Mouse (Mus musculus): Measurements from ENCODE around the gene Arhgef19. TPM values are rescaled to one million over a fixed set of nuclear protein-coding genes. Genes with fewer than 3 reads are reported as not detected.

Arhgef19 gene
- polyA plus RNA-seq, 1 experiment = not detected

DNA sequence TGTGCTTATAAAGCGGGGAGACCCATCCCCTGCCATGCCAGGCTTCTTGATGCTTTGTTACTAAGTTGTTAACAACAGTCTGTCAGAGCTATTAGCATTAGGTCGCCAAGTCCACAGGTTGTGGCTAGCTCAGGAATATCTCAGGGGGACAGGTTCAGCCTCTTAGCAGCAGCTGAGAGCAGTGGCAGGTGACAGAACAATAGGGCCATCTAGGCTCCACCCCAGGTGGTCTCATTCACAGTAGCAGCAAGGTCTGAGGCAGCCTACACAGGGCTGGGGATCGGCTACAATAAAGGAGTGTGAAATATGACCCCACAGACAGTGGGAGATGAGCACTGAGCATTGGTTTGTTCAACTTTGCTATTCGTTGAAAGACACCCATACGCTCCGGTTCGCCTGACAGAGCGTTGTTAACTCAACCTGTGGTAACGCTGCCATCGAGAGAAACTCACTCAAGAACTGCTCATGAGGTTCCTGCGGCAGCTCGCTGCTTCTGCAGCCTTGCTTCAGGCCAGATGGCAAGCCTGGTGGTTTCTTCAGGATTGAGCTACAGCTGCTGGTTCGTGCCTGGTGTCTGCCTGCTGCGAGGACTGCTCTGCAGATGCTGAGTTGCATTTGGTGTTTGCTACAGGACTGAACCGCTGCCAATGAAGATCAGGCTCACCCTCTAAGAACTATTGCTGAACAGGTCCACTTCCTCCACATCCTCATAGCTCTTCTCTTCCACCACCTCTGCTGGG, 31.1 kb downstream of the Arhgef19 start:
- TF ChIP-seq GATA1 (IDR thresholded peaks at IDR 0.05; ENCODE audit: low read length) = no peak

DNA sequence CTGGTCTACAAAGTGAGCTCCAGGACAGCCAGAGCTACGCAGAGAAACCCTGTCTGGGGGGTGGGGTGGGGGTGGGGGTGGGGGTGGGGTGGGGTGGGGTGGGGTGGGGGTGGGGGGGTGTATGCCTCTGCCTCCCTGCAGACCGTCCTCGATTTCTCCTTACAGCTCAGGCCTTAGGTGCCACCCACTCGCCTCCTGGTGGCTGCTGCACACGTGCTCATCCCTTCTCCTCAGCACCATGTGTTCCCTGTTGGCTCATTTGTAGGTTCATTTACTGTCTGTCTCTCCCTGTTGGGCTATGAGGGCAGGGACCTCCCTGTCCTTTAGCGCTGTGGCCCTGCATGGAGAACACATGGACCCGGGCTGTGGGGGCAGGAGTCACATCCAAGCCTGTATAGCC, 31.9 kb downstream of the Arhgef19 start:
- no peak for TF ChIP-seq GATA1 (IDR thresholded peaks at IDR 0.05; ENCODE audit: low read length)

DNA sequence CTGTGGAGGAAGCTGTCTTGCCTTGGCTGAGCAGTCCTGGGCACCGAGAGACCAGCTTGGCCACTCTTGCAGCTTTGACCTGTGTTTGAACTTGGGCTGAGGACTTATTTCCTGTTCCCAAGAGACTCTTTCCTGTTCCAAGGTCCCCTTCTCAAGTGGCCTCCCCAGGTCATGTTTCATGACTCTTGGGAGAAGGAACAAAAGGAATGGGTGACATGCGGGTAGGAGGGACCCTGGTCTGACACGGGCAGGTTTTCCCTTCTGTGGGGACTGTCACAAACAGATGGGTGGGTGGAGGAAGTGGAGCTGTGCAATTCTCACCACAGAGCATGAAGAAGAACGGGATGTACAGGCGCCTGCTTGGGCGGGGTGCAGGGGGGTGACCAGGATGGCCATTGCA, 32.4 kb downstream of the Arhgef19 start:
- no peak for TF ChIP-seq GATA1 (IDR thresholded peaks at IDR 0.05; ENCODE audit: low read length)

DNA sequence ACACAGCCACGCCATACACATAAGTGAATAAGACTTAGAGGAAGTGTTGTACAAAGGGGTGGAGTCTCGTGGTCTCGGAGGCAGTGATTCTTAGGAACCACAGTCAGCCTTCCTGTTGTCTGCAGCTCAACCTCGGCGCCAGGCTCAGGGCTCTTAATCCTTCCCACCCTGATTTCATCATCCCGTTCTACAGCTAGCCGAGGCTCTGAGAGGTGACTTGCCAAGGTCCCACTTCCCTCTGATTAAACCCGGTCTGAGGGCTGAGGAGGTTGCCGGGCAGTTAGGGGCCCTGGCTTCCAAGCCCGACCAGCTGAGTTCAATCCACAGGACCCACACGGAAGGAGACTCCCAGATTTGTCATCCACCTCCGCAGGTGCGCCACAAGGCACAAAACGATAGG, 33.6 kb downstream of the Arhgef19 start:
- no peak for TF ChIP-seq GATA1 (IDR thresholded peaks at IDR 0.05; ENCODE audit: low read length)

DNA sequence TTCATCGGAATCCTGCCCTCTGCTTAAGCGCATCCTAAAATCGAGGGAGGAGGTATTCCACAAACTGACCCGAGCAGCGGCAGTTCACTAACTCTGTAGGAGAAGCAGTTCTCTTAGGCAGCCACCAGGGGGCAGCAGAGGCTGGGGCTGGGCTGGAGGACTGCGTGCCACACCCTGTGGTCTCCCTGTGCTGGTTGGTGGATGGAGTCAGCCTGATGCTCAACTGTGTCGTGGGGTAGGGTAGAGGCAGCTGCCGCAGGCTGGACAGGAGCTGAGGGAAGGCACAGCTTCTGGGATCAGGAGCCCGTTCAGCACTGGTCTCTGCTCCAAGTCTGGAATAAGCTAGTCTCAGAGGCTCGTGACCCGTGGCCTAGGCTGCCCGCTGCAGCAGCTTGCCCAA, 34.0 kb downstream of the Arhgef19 start:
- no peak for TF ChIP-seq GATA1 (IDR thresholded peaks at IDR 0.05; ENCODE audit: low read length)

DNA sequence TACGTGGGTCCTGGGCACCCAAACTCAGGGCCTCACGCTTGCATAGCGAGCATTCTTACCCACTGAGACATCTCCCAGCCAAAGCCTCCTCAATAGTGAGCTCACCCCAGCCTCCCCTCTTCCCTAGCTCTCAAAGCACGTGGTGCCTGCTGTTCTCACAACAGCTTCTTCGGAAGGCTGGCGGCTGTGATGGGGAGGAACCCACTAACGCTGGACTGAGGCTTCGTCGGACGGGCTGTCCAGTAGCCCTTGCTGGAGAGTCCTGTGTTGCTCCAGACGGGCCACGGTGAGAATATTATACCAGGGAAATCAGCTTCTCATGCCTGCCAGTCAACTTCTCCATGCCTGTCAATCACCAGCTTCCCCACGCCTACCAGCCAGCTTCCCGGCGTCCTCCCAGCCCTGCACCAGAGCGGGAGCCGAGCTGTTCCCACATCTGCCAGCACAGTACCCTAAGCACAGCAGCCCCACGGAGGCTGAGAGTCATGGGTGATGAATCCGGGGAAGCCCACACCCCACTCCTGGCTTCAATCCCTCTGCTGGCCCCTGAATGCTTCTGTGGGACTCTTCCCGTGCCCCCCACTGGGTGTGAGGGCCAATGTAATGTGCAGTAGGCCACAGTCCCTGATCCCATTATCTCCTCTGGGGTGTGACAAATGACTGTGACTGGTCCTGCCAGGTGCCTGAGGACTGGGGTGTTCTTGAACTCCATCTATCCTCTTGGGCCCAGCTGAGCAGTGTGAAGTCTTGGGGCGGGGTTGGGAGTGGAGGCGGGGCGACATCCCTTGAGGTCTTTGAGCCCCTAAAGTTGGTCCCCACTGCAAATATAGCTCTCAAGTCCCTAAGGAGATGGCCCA, 35.4 kb downstream of the Arhgef19 start:
- no peak for TF ChIP-seq GATA1 (IDR thresholded peaks at IDR 0.05; ENCODE audit: low read length)

DNA sequence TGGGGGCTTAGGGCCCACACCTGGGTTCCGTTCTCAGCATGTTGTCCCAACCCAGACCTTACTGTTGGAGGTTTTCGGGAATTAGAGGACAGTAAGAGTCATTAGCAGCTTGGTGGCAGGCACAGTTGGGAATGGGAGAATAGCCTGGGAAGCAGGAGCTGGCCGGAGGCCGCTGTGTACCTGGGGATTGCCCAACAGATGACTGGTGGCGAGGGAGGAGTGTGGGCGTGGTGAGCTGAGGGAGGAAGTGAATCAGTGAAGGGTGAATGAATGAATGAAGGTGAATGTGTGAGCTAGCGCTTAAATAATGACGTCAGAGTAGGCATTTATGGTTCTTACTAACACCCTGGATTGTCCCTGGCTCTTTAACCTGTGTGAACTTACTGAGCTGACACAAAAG, 37.9 kb downstream of the Arhgef19 start:
- TF ChIP-seq GATA1 (IDR thresholded peaks at IDR 0.05; ENCODE audit: low read length) = no peak

DNA sequence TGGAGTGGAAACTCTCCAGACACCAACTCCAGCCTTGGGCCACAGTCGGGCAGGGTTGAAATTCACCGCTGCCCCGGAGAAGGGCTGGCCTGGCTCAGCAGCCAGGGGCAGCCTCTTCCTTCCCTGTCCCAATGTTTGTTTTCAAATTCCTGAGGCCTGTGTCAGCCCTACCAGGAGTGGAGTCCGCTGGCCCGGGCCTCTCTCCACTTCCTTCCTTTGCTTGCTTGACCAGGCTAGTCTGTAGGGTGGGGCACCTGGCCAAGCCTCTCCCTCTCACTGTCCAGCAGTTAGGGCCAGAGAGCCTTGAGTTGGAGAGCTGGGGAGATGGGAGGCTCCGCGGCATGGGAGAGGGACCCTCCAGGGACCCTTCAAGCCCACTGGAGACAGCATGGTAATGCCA, 38.9 kb downstream of the Arhgef19 start:
- TF ChIP-seq GATA1 (IDR thresholded peaks at IDR 0.05; ENCODE audit: low read length) = no peak

DNA sequence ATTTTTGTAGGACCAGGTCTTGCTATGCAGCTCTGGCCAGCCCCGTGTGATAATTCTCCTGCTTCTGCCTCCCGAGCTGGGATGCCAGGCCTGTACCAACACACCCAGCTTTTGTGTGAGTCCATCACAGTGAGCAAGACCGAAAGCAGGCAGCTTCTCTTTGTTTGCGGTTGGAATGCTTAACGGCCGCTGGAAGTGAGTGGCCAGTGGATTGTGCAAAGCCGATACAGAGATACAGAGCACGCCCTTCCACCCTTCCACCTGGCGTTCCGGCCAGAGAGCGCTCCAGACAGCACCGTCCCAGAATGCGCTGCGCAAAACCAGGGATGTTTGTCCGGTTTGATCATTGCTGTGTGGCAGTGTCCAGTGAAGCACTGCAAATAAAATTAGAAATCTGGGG, 40.0 kb downstream of the Arhgef19 start:
- TF ChIP-seq GATA1 (IDR thresholded peaks at IDR 0.05; ENCODE audit: low read length) = no peak

DNA sequence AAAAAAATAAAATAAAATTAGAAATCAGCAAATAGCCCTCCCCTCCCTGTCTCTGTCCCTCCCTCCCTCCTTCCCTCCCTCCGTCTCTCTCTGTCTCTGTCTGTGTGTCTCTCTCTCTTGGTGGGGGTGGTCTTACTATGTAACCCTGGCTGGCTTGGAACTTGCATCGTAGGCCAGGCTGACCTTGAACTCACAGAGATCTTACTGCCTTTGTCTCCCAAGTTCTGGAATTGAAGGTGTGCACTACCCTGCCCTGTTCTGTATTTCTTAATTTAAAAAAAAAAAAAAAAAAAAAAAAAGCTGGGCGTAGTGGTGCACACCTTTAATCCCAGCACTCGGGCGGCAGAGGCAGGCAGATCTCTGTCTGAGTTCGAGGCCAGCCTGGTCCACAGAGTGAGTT, 40.5 kb downstream of the Arhgef19 start:
- no peak for TF ChIP-seq GATA1 (IDR thresholded peaks at IDR 0.05; ENCODE audit: low read length)

DNA sequence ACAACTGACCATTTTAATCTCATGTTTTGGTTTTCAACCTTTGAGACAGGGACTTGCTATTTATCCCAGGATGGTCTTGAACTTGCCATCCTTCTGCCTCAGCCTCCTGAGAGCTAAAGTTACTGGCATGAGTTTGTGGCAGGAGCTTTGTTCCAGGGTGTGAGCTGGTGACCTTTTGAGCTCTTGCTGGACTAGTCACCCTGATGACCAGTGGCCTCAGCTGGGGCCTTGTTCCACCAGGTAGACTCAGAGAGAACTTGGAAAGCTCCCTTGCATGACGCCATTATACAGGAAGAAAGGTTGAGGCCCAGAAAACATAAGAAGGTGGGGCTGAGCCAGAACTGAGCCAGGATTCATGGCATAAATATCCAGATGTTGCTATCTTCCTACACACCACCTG, 41.2 kb downstream of the Arhgef19 start:
- TF ChIP-seq GATA1 (IDR thresholded peaks at IDR 0.05; ENCODE audit: low read length) = no peak

DNA sequence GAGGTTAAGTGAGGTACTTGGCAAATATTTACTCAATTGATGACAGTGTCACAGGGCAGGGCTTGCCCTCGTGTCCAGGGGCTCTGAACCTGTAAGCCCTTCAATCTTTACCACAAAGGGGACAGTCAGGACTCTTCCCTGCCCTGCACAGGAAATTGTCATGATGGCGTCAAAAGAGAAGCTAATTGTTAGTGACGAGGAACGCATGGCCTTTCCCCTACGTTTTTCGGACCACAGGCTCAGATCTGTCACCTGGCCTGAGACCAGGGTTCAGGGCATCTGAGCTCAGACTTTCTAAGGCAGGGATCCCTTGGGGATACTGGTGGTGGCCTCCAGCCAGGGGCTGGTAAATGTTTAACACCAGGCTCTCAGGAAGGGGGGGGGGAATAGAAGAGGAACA, 41.9 kb downstream of the Arhgef19 start:
- TF ChIP-seq GATA1 (IDR thresholded peaks at IDR 0.05; ENCODE audit: low read length) = no peak

DNA sequence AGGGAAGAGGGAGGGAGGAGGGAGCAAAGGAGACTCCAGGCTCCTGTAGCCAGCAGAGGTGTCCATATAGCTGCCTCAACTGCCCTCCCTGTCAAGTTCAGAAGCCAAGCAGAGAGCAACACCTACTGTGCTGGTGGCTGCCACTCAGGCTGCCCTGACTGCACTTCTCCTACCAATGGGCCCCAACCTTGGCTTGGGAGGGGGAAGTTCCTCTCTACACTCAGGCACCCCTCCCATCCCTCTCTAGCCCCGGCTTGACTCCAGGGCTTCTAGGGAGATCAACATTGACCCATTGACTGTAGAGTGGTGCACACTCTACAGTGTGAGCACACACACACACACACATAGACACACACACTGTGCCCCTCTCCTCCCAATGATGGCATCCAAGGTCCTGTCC, 42.3 kb downstream of the Arhgef19 start:
- no peak for TF ChIP-seq GATA1 (IDR thresholded peaks at IDR 0.05; ENCODE audit: low read length)

DNA sequence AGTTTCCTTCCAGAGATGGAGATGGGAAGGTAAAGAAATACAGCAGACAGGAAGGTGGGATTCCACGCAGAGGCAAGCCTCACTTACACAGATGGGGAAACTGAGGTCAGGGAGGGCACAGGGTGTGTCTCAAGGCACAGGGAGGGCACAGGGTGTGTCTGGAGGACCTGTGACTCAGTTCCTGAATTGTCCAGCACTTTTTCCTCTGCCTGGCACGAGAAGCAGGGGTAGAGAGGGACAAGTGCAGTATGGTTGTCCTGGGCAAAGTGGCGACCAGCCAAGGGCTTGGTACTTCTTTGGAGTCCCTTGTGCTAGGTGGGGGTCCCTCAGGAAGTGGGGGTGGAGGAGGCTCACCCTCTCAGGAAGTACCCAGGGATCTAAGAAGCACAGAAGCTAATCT, 42.8 kb downstream of the Arhgef19 start:
- no peak for TF ChIP-seq GATA1 (IDR thresholded peaks at IDR 0.05; ENCODE audit: low read length)

DNA sequence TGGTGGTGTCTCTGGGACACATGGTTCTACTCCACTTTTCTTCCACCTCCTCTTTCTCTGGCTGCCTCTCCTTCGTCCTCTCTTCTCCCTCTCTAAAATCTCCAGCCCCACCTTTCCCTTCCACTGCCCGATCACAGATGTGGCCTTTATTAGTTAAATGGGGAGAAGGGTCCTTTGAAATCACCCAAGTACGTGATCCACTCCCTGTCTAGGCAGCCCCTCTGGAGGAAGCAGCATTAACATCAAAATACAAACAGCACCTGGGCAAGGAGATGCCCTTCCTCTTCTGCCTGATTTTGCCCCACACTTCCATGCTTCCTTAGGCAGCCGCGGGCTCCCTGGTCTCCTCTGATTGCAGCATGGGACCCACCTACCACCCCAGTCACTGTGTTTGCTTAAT, 43.3 kb downstream of the Arhgef19 start:
- TF ChIP-seq GATA1 (IDR thresholded peaks at IDR 0.05; ENCODE audit: low read length) = no peak

DNA sequence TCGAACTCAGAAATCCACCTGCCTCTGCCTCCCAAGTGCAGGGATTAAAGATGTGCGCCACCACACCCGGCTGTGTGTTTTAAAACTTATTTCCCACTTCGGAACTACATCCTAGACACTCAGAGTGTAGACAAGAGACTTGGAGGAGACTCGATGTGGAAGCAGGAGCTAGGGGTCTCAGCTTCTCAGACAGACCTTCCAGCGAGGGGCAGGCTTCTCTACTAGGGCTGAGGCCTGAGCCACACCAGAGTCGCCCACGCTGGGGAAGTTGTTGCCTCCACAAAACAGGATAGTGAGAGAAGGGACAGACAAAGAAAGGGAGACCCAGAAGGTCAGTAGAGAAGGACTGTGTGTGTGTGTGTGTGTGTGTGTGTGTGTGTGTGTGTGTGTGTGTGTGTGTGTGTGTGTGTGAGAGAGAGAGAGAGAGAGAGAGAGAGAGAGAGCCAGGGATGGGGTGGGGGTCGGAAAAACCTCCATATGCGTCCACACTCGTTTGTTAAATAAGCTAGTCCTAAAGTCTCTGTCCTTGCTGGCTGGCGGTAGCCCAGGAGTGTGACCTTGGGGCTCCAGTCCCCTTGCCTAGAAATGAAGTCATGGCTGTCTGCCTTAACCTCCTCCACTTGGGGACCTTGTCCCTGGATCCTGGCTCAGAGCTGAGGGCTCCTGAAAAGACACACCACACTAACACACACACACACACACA, 44.0 kb downstream of the Arhgef19 start:
- no peak for TF ChIP-seq GATA1 (IDR thresholded peaks at IDR 0.05; ENCODE audit: low read length)
